Mouse (Mus musculus) ES-E14 (cell line): Measurements from ENCODE around the gene Ccdc113. TPM values are rescaled to one million over a fixed set of nuclear protein-coding genes. Genes with fewer than 3 reads are reported as not detected.

Source experiments
- DNase-seq: peaks from one replicate; pipeline ENCODE4 v3.0.0-alpha.2; 2013; ENCODE audit warnings: low read depth, low spot score
- H3K27ac ChIP-seq: 2 replicates; pipeline ENCODE4 v1.5.1; 2012; ENCODE audit warnings: low read depth, mild to moderate bottlenecking, low read length, moderate library complexity, mixed read lengths; ENCODE audit not compliant: poor library complexity, insufficient read depth, severe bottlenecking
- H3K36me3 ChIP-seq: 2 replicates; pipeline ENCODE4 v1.6.1; 2012; ENCODE audit warnings: mild to moderate bottlenecking, low read length, moderate library complexity, mixed read lengths; ENCODE audit not compliant: control insufficient read depth, poor library complexity, insufficient read depth, severe bottlenecking
- H3K4me1 ChIP-seq, 2 experiments: fragments of 150-350 bp in 1 of 2; sonication (generic) in 1 of 2; 2 replicates each; pipeline ENCODE4 v1.6.1; 2012; ENCODE audit warnings: low read length in 2 of 2, mild to moderate bottlenecking in 1 of 2, mixed read lengths in 1 of 2; ENCODE audit not compliant: control insufficient read depth in 2 of 2, insufficient read depth in 2 of 2, poor library complexity in 1 of 2
- H3K4me3 ChIP-seq, 2 experiments: fragments of 150-350 bp in 1 of 2; sonication (generic) in 1 of 2; 2 replicates each; pipeline ENCODE4 v1.5.1; 2012; ENCODE audit warnings: low read length in 2 of 2, low read depth in 1 of 2, mild to moderate bottlenecking in 1 of 2, mixed read lengths in 1 of 2; ENCODE audit not compliant: insufficient read depth in 1 of 2, poor library complexity in 1 of 2, severe bottlenecking in 1 of 2
- H3K9ac ChIP-seq: 2 replicates; pipeline ENCODE4 v1.6.1; 2012; ENCODE audit warnings: low read depth, mild to moderate bottlenecking, low read length, mixed read lengths; ENCODE audit not compliant: poor library complexity, insufficient read depth, severe bottlenecking
- H3K9me3 ChIP-seq: fragments of 150-350 bp; sonication (generic); 2 replicates; pipeline ENCODE4 v1.6.1; 2012; ENCODE audit warnings: low read depth, mild to moderate bottlenecking, low read length; ENCODE audit not compliant: control insufficient read depth, insufficient read depth
- CHD2 ChIP-seq: IDR thresholded peaks from 2 replicates; pipeline ENCODE4 v1.6.1; 2014; ENCODE audit warnings: mild to moderate bottlenecking, low read depth, low read length, inconsistent platforms
- HCFC1 ChIP-seq: IDR thresholded peaks from 2 replicates; pipeline ENCODE4 v1.6.1; 2012; ENCODE audit warnings: low read length, inconsistent platforms, borderline replicate concordance; ENCODE audit not compliant: insufficient read depth
- MAFK ChIP-seq: IDR thresholded peaks from 2 replicates; pipeline ENCODE4 v1.6.1; 2014; ENCODE audit warnings: mild to moderate bottlenecking, low read depth, low read length, inconsistent platforms; ENCODE audit not compliant: insufficient read depth
- ZC3H11A ChIP-seq: IDR thresholded peaks from 2 replicates; pipeline ENCODE4 v1.6.1; 2012; ENCODE audit warnings: low read depth, mild to moderate bottlenecking, inconsistent platforms, low read length, borderline replicate concordance
- ZNF384 ChIP-seq: IDR thresholded peaks from 2 replicates; pipeline ENCODE4 v1.6.1; 2012; ENCODE audit warnings: low read depth, low read length, inconsistent platforms
- in situ Hi-C, 2 experiments: fragments of 600-800 bp; cut with MboI; formaldehyde crosslinking; loops; one replicate each; pipeline ENCODE4 v1.15.1; 2025; ENCODE audit warnings: low sequenced_read_pairs in 2 of 2, inconsistent platforms in 1 of 2; ENCODE audit not compliant: unreplicated experiment in 2 of 2
- total RNA-seq: library from RNA; depleted of rRNA; stranded (reverse); fragments of 300-350 nt; gene quantifications from 2 replicates; pipeline ENCODE4 v1.2.3, GENCODE M21; 2012

Gene Ccdc113
- total RNA-seq, 1 experiment = 1.1 TPM

GRCm38 (mm10) chr8:95512257-95512656 lies 21.6 kb upstream of the Ccdc113 start:
- TF ChIP-seq HCFC1 (no peak), CHD2 (no peak), ZNF384 (no peak), ZC3H11A (no peak), MAFK (no peak)
- Histone ChIP-seq H3K9me3 (no peaks in the 10 kb centered on the region), H3K36me3 (no peaks in the 10 kb centered on the region), H3K4me1 (no peaks in the 10 kb centered on the region; a peak in 2 of 4 replicates), H3K4me3 (no peak overlapping the region), H3K9ac (no peak overlapping the region), H3K27ac (no peak overlapping the region)
- DNase-seq = no peak
- in situ Hi-C loops = no loop called here

DNA sequence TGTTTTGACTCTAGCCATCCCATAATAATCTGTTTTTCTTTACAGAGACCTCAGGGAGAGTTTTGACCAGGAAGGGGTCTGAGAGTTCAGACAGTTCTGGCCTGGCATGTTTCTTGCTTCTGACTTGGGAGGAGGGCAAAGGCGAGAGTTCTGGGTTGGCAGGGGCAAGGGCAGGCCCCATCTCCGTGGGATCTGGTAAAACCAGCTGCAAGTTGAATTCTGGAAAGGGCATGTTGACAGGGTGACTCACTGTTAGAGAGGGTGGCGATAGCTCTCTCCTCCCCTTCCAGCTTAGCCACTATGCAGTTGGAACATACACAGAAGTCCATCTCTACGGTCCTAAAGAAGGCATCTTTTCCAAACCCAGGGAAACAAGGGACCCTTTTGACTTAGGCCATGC lies 20.7 kb upstream of the Ccdc113 start:
- H3K4me3 ChIP-seq = no peak overlapping the region
- no peak overlapping the region for H3K9ac ChIP-seq
- H3K36me3 ChIP-seq = no peaks in the 10 kb centered on the region
- H3K27ac ChIP-seq = no peak overlapping the region
- TF ChIP-seq ZC3H11A (no peak), CHD2 (no peak)
- H3K9me3 ChIP-seq = no peaks in the 10 kb centered on the region
- in situ Hi-C loops = no loop called here
- no peak for DNase-seq
- no peaks in the 10 kb centered on the region; a peak in 2 of 4 replicates for H3K4me1 ChIP-seq

DNA sequence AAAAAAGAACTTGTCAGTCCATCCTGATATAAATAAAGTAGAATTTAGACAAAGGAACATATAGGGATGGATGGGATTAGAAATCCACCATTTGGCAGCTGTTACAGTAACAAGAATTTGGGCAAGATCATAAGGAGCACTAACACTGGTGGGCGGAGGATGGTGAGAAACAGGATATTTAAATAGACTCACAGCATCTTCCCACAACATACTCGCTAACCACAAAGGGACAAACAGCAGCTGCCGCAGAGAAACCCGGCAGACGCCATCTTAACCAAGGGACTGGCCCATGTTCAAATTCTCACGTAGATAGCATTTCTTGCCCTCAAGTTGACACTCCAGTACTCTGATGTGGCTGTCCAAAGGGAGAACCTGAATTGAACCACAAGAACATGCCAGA lies 17.0 kb upstream of the Ccdc113 start:
- Histone ChIP-seq H3K27ac (no peak overlapping the region), H3K4me1 (no peaks in the 10 kb centered on the region; a peak in 2 of 4 replicates), H3K4me3 (no peak overlapping the region), H3K9me3 (no peaks in the 10 kb centered on the region), H3K36me3 (no peaks in the 10 kb centered on the region), H3K9ac (no peak overlapping the region)
- in situ Hi-C loops = no loop called here
- TF ChIP-seq ZNF384 (no peak), ZC3H11A (no peak), HCFC1 (no peak), MAFK (no peak), CHD2 (no peak)
- DNase-seq = no peak

GRCm38 (mm10) chr8:95523991-95524390 lies 9.9 kb upstream of the Ccdc113 start:
- H3K9ac ChIP-seq = no peak overlapping the region
- in situ Hi-C loops = no loop called here
- peaks cover 0 to 4% of the 10 kb centered on the region in 2 experiments; a peak in 1 of 4 replicates for H3K4me1 ChIP-seq
- DNase-seq = no peak
- TF ChIP-seq CHD2 = no peak
- no peak for TF ChIP-seq ZNF384
- no peak for TF ChIP-seq MAFK
- no peak for TF ChIP-seq HCFC1
- no peak for TF ChIP-seq ZC3H11A
- H3K4me3 ChIP-seq = no peak overlapping the region
- no peaks in the 10 kb centered on the region for H3K36me3 ChIP-seq
- H3K9me3 ChIP-seq = no peaks in the 10 kb centered on the region
- H3K27ac ChIP-seq = no peak overlapping the region

DNA sequence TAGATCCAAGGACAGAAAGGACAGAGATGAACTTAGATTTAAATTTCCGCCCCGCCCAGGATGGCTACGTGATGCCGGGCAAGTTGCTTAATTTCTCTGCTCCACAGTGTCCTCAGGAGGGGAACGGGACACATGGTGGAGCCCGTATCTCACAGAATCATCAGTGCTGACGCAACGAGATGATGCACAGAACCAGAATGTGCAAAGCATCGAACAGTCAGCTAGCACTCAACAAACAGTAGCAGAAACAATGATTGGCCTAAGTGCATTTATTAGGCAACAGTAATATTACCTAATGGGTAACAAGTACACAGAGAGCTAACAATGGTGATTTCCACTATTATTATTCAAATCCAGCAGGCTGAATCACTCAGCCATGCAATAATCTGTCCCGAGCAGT lies 5.7 kb upstream of the Ccdc113 start:
- in situ Hi-C loops = no loop called here
- Histone ChIP-seq H3K9me3 (no peaks in the 10 kb centered on the region), H3K4me3 (no peak overlapping the region; a peak in 1 of 4 replicates), H3K9ac (no peak overlapping the region), H3K27ac (no peak overlapping the region), H3K36me3 (no peaks in the 10 kb centered on the region), H3K4me1 (peaks cover 0 to 8% of the 10 kb centered on the region in 2 experiments; a peak in 3 of 4 replicates)
- TF ChIP-seq HCFC1 = no peak
- TF ChIP-seq CHD2 = no peak
- TF ChIP-seq ZC3H11A = no peak
- TF ChIP-seq MAFK = no peak
- no peak for TF ChIP-seq ZNF384
- DNase-seq = no peak
